Mouse (Mus musculus): ENCODE measurements at regions not wholly inside any gene's neighbourhood (a gene's known extent, or its start where the extent isn't known, plus 50 kb on each side); places are given as distances from the start of the nearest gene placed in this dataset.

DNA sequence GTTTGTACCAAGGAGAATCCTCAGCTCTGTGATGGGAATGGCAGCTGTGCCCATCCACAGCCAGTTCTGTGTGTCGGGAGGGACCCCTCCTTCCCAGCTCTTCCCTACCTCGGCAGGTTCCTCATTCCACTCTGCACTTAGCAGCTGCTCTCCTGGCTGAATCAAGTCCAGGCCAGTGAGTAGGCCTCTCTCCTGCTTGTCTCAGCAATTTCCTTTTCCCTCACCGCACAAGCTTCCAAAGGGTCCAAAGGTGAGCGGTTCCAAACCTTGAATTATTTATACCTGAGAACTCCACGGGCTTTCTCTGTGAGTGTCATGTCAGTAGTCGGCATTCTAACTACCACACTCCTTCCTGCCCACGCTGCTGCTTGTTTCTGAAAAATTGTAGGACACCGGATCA, 208.8 kb upstream of the Ercc4 start:
- WGBS = 73% methylated on average over 8 of the region's 8 CpGs
- ATAC-seq (ENCODE audit: insufficient read depth) = no peak

DNA sequence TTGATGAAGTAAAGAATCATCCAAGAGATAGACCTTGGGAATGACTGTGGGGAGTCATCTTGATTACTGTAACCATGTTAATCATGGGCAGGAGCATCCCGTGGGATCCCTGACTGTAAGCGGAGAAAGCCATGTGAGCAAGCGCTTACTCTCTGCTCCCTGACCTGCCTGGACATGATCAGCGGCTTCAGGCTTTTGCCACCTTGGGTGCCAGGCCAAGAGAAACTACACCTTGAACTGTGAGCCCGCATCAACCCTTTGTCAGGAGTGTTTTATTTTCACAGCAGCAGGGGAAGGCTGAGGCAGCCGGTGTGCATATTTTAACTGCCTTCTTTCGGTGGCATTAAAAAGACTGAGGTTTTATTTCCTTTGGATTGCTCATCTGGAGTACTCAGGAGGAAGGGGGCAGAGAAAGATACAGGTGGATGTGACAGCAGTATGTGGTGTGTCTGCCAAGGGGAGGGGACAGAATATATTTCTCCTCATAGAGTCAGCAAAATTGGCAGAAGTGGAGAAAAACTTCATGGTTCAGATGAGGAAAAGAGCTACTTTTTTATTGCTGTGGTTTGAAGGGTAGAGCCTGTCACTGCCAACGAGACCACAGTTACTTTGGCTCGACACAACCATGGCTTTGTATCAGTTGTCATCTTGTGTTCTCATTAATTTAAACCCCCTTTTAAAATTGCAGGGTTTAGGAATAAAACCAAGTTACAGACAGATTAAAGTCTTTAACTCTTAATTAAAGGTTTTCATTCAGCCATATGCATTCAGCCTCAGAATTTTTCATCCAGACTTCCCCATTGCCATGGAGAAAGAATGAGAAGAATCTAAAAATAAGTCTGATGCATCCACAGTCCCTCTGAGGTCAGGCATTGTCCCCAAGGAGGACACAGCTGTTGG, 208.1 kb upstream of the Ercc4 start:
- no peak for DNase-seq
- H3K4me2 ChIP-seq = no peak overlapping the region
- WGBS = 78% methylated on average over 9 of the region's 9 CpGs

More for the DNA sequence above, 208.8 kb upstream of the Ercc4 start:
- DNase-seq = no peak
- Histone ChIP-seq H3K9me3 (ENCODE audit: low read depth, low read length) (no peaks in the 10 kb centered on the region), H3K27ac (ENCODE audit: low read depth) (no peak overlapping the region), H3K27me3 (ENCODE audit: insufficient read depth, low read length) (no peaks in the 10 kb centered on the region), H3K9ac (no peak overlapping the region), H3K4me1 (ENCODE audit: insufficient read depth) (no peaks in the 10 kb centered on the region), H3K4me3 (ENCODE audit: low read depth, low read length) (no peak overlapping the region), H3K36me3 (ENCODE audit: insufficient read depth) (no peaks in the 10 kb centered on the region), H3K4me2 (no peak overlapping the region)
- no peak for TF ChIP-seq CTCF (IDR thresholded peaks at IDR 0.05; ENCODE audit: low read depth)

DNA sequence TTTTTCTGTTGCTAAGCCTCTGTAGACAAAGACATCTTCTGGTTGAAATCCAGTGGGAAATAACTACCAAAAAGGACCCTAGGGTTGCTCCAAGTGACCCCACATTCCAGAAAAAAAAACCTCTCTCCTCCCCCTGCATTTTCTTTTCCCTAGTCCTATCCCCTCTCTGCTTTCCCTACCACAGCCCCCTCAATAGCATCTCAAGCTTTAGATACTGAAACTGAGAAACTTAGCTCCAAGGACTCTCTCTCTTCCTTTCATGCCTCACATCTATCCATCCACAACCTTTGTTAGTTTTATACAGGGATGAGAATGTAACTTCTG, 207.5 kb upstream of the Ercc4 start:
- no peak for ATAC-seq (ENCODE audit: insufficient read depth)
- no peaks in the 10 kb centered on the region for H3K36me3 ChIP-seq (ENCODE audit: insufficient read depth)
- no peaks in the 10 kb centered on the region for H3K9me3 ChIP-seq (ENCODE audit: low read depth, low read length)
- TF ChIP-seq CTCF (IDR thresholded peaks at IDR 0.05; ENCODE audit: low read depth) = no peak
- H3K27ac ChIP-seq (ENCODE audit: low read depth) = no peak overlapping the region
- no peak overlapping the region for H3K4me2 ChIP-seq
- H3K27me3 ChIP-seq (ENCODE audit: insufficient read depth, low read length) = no peaks in the 10 kb centered on the region
- no peak overlapping the region for H3K4me3 ChIP-seq (ENCODE audit: low read depth, low read length)
- H3K4me1 ChIP-seq (ENCODE audit: insufficient read depth) = no peaks in the 10 kb centered on the region
- DNase-seq = no peak
- H3K9ac ChIP-seq = no peak overlapping the region

More for the DNA sequence above, 208.1 kb upstream of the Ercc4 start:
- Histone ChIP-seq H3K36me3 (ENCODE audit: insufficient read depth) (no peaks in the 10 kb centered on the region), H3K4me3 (ENCODE audit: low read depth, low read length) (no peak overlapping the region), H3K9me3 (ENCODE audit: low read depth, low read length) (no peaks in the 10 kb centered on the region), H3K4me1 (ENCODE audit: insufficient read depth) (no peaks in the 10 kb centered on the region), H3K9ac (no peak overlapping the region), H3K27ac (ENCODE audit: low read depth) (no peak overlapping the region), H3K27me3 (ENCODE audit: insufficient read depth, low read length) (no peaks in the 10 kb centered on the region)
- TF ChIP-seq CTCF (IDR thresholded peaks at IDR 0.05; ENCODE audit: low read depth) = no peak
- no peak for ATAC-seq (ENCODE audit: insufficient read depth)

DNA sequence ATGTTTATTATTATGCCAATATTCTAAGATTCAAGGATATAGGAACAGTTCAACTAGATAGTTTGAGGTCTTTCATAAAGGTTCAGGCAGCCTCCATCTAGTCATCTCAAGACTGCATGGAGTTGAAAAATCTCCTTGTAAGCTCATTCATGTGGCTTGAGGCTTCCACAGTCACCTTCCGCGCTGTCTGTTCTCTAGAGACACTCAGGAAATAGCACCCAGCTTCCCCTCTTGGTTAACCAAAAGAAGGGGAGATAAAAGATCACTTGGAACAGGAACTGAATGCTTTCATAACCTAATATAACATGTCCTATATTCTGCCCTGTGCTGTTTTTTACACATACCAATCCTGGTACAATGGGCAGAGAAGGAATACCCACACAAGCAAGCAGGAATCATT, 206.3 kb upstream of the Ercc4 start:
- Histone ChIP-seq H3K9me3 (ENCODE audit: low read depth, low read length) (no peaks in the 10 kb centered on the region), H3K36me3 (ENCODE audit: insufficient read depth) (no peaks in the 10 kb centered on the region), H3K4me2 (no peak overlapping the region), H3K4me1 (ENCODE audit: insufficient read depth) (no peaks in the 10 kb centered on the region), H3K27me3 (ENCODE audit: insufficient read depth, low read length) (no peaks in the 10 kb centered on the region), H3K9ac (no peak overlapping the region), H3K4me3 (ENCODE audit: low read depth, low read length) (no peak overlapping the region), H3K27ac (ENCODE audit: low read depth) (no peak overlapping the region)
- ATAC-seq (ENCODE audit: insufficient read depth) (no peak), DNase-seq (no peak)
- TF ChIP-seq CTCF (IDR thresholded peaks at IDR 0.05; ENCODE audit: low read depth) = no peak
- 72% methylated on average over 2 of the region's 2 CpGs for WGBS

DNA sequence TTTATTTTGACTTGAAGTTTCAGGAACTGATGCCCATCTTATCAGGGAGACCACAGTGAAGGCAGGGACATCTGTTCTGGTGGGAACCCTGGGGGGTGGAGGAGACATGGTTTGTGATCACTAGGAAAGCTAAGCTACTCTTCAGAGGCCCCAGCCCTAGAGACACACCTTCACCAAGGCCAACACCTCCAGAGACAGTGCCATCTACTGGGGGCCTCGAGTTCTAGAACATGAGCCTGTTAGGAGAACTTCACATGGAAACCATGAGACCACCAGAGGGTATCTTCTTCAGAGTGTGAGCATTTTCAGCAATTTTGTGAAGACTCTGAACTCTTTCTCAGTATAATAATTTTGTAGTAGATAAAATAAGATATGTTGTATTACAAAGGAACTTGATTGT, 204.5 kb upstream of the Ercc4 start:
- Histone ChIP-seq H3K36me3 (ENCODE audit: insufficient read depth) (no peaks in the 10 kb centered on the region), H3K4me3 (ENCODE audit: low read depth, low read length) (no peak overlapping the region), H3K27ac (ENCODE audit: low read depth) (no peak overlapping the region), H3K9ac (no peak overlapping the region), H3K4me1 (ENCODE audit: insufficient read depth) (no peaks in the 10 kb centered on the region), H3K4me2 (no peak overlapping the region), H3K9me3 (ENCODE audit: low read depth, low read length) (no peaks in the 10 kb centered on the region), H3K27me3 (ENCODE audit: insufficient read depth, low read length) (no peaks in the 10 kb centered on the region)
- DNase-seq (no peak), ATAC-seq (ENCODE audit: insufficient read depth) (no peak)
- 45% methylated on average over 1 of the region's 1 CpGs for WGBS
- no peak for TF ChIP-seq CTCF (IDR thresholded peaks at IDR 0.05; ENCODE audit: low read depth)

DNA sequence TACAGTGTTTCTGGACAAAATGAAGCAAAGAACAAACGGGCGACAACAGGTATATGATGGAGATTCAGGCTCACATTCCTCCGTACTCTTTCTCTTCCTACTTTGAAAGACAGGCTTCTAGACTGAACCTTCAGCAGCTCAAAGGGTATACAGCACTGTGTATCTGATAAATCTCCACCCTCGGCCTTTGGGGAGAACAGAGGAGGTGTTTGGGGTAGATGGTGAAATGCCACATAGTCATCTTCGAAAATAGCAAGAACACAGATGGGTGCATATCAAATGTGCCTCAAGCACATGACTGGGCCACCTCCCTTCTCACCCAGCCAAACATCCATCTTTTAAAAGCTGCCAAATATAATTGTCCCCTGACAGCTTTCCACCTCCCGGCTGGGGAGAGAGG, 184.8 kb upstream of the Ercc4 start:
- no peaks in the 10 kb centered on the region for H3K27me3 ChIP-seq (ENCODE audit: insufficient read depth, low read length)
- H3K9me3 ChIP-seq (ENCODE audit: low read depth, low read length) = no peaks in the 10 kb centered on the region
- DNase-seq (no peak), ATAC-seq (ENCODE audit: insufficient read depth) (no peak)
- no peak overlapping the region for H3K4me3 ChIP-seq (ENCODE audit: low read depth, low read length)
- WGBS = 85% methylated on average over 6 of the region's 6 CpGs
- H3K4me2 ChIP-seq = no peak overlapping the region
- H3K36me3 ChIP-seq (ENCODE audit: insufficient read depth) = no peaks in the 10 kb centered on the region
- H3K4me1 ChIP-seq (ENCODE audit: insufficient read depth) = no peaks in the 10 kb centered on the region
- no peak overlapping the region for H3K9ac ChIP-seq
- no peak for TF ChIP-seq CTCF (IDR thresholded peaks at IDR 0.05; ENCODE audit: low read depth)
- no peak overlapping the region for H3K27ac ChIP-seq (ENCODE audit: low read depth)

DNA sequence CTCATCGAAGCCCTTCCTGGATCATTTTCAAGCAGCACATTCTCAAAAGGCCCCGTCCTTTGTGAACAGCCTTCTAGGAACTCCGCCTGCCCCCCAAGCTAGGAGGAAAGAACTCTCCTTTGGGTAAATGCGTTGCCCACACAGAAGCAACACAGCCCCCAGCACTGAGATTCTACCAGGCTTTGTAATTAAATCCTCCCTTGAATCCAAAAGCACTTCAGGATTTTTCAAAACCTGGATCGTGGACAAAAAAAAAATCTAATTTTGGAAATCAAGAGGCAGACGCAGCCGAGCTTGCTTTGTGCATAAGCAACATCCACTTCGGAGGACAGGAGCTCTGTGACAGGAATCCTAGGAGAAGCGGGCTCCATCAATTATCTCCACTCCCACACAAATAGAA, 183.6 kb upstream of the Ercc4 start:
- Histone ChIP-seq H3K4me1 (ENCODE audit: insufficient read depth) (no peaks in the 10 kb centered on the region), H3K9ac (no peak overlapping the region), H3K9me3 (ENCODE audit: low read depth, low read length) (no peaks in the 10 kb centered on the region), H3K27me3 (ENCODE audit: insufficient read depth, low read length) (no peaks in the 10 kb centered on the region), H3K4me3 (ENCODE audit: low read depth, low read length) (no peak overlapping the region), H3K36me3 (ENCODE audit: insufficient read depth) (no peaks in the 10 kb centered on the region), H3K27ac (ENCODE audit: low read depth) (no peak overlapping the region), H3K4me2 (no peak overlapping the region)
- ATAC-seq (ENCODE audit: insufficient read depth) (no peak), DNase-seq (no peak)
- WGBS = 78% methylated on average over 9 of the region's 9 CpGs
- no peak for TF ChIP-seq CTCF (IDR thresholded peaks at IDR 0.05; ENCODE audit: low read depth)

Measured in lung, embryonic 14.5 days (tissue).